Mouse (Mus musculus) mouse trophoblast stem cell (cell line): ENCODE data around the gene Try4.
"Not testable (repeated sequence)": the region's sequence is repeated elsewhere in the genome, so short reads cannot be mapped to it uniquely, and the experiment has no call there.

Source experiments
- in situ Hi-C, 2 experiments: fragments of 300-500 bp; cut with MseI, MboI; formaldehyde crosslinking; loops; 2 replicates in 1 of 2; 3 replicates in 1 of 2; pipeline ENCODE4 v1.15.1; 2025

The Try4 gene

GRCm38 (mm10) chr6:41301969-41302368 lies at the start of gene Try4:
Gene Try4 (plus strand): TSS chr6:41302269.
- in situ Hi-C loops, result no loop called here

GRCm38 (mm10) chr6:41253314-41253713 lies 48.8 kb upstream of the Try4 start:
- in situ Hi-C loops, result not testable (repeated sequence)

- in situ Hi-C loops, result no loop called here
These were observed 45.6 kb upstream of the Try4 start for GRCm38 (mm10) chr6:41256424-41256823.

DNA sequence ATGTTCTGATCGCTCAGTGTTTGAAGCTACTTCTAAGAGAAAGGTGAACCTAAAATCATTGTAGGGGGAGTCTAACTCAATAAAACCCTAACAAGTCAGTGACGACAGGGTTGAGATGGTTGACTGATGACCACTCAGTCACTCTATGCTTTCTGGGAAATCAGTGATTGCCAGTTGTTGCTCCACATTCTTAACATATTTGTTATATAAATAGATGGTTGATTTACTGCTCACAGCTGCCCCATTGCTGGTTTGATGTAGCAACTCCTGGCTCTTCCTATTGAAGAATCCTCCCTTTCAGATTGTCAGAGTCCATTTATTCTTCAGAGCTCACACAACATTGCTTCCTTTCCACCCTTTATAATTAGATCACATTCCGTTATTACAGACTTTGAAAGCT lies 44.6 kb upstream of the Try4 start:
- in situ Hi-C loops, result no loop called here

GRCm38 (mm10) chr6:41262796-41263195 lies 39.3 kb upstream of the Try4 start:
- in situ Hi-C loops, result no loop called here

DNA sequence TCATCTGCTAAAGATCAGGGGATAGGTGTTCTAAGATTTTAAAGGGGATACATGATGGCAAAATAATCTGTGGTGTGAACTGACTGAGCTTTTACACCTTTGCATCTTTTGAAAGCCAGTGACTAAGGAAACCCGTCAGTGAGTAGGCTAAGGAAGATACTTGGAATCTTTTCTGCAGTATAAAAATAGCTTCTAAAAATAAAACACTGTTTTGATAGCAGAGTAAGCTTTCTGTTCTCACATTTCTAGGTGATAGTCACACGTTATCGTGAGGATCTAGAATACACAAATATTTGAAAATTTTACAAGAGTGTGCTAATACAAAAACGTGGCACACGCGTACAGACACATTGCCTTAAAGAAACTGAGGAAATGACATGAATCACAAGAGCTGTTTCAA lies 35.9 kb upstream of the Try4 start:
- in situ Hi-C loops, result no loop called here

- in situ Hi-C loops, result no loop called here
These were observed 3.8 kb upstream of the Try4 start for GRCm38 (mm10) chr6:41298255-41298654.

DNA sequence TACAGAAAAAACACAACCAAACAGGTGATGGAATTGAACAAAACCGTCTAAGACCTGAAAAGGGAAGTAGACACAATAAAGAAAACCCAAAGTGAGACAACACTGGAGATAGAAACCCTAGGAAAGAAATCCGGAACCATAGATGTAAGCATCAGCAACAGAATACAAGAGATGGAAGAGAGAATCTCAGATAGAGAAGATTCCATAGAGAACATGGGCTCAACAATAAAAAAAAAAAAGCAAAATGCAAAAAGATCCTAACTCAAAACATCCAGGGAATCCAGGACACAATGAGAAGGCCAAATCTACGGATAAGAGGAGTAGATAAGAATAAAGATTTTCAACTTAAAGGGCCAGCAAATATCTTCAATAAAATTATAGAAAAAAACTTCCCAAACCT lies 14.7 kb downstream of the Try4 start, which contains the start of gene Try5:
Try5 (minus strand) TSS at position 101 of the 400 bp plus-strand sequence.
- in situ Hi-C loops, result not testable (repeated sequence)

- in situ Hi-C loops, result no loop called here
These were observed 51.9 kb downstream of the Try4 start, which contains the start of gene Try10 for GRCm38 (mm10) chr6:41353932-41354331. Gene Try10 (plus strand): TSS chr6:41354105.
